Mouse (Mus musculus) stomach, embryonic 14.5 days (tissue): ENCODE results near the gene Tex13c1. TPM values are rescaled to one million over a fixed set of nuclear protein-coding genes. Genes with fewer than 3 reads are reported as not detected.

Experiments used
- ATAC-seq: fragments of 200-750 bp; cut with Nextera tagmentation; 2 replicates; pipeline ENCODE4 v1.8.0; 2017; ENCODE audit warnings: low read depth, moderate TSS enrichment; ENCODE audit not compliant: insufficient number of reproducible peaks, insufficient read depth, low FRiP score
- H3K27ac ChIP-seq: fragments of 300-500 bp; sonication (generic); 2 replicates; pipeline ENCODE4 v1.5.1; 2014; ENCODE audit warnings: mild to moderate bottlenecking, low read length, moderate library complexity, mixed read lengths
- H3K27me3 ChIP-seq: fragments of 300-500 bp; sonication (generic); 2 replicates; pipeline ENCODE4 v1.6.1; 2014; ENCODE audit warnings: low read length, control low read depth, mixed read lengths; ENCODE audit not compliant: control insufficient read depth, insufficient read depth
- H3K36me3 ChIP-seq: fragments of 300-500 bp; sonication (generic); 2 replicates; pipeline ENCODE4 v1.6.1; 2014; ENCODE audit warnings: mild to moderate bottlenecking, control low read depth, low read length, moderate library complexity, mixed read lengths; ENCODE audit not compliant: control insufficient read depth, insufficient read depth
- H3K4me1 ChIP-seq: fragments of 300-500 bp; sonication (generic); 2 replicates; pipeline ENCODE4 v1.6.1; 2014; ENCODE audit warnings: low read length, control low read depth, mixed read lengths; ENCODE audit not compliant: control insufficient read depth, insufficient read depth
- H3K4me2 ChIP-seq: fragments of 300-500 bp; sonication (generic); replicated peaks from 2 replicates; pipeline ENCODE4 v1.6.1; 2014; ENCODE audit warnings: low read depth, low read length, control low read depth
- H3K4me3 ChIP-seq: fragments of 300-500 bp; sonication (generic); 2 replicates; pipeline ENCODE4 v1.5.1; 2014; ENCODE audit warnings: low read depth, low read length, control low read depth
- H3K9ac ChIP-seq: fragments of 300-500 bp; sonication (generic); replicated peaks from 2 replicates; pipeline ENCODE4 v1.6.1; 2014; ENCODE audit warnings: low read depth, mild to moderate bottlenecking, control low read depth, low read length, moderate library complexity, mixed read lengths
- H3K9me3 ChIP-seq: fragments of 300-500 bp; sonication (generic); 2 replicates; pipeline ENCODE4 v1.6.1; 2016; ENCODE audit warnings: low read depth, low read length, control low read depth; ENCODE audit not compliant: control insufficient read depth
- WGBS: fragments of 180-500 bp; shearing (Covaris S2); extraction: QIAGEN DNeasy Blood & Tissue Kit; methylation state at CpG from one replicate; pipeline ENCODE4 v1.1.7; 2014; 5-methylcytosine and 5-hydroxymethylcytosine counted together
- polyA plus RNA-seq: library from polyadenylated mRNA; unstranded; fragments of >200 nt; fragmentation: Nextera tagmentation; extraction: Ambion mirVana; gene quantifications from 2 replicates; pipeline ENCODE4 v1.2.1, GENCODE M21; 2014

Tex13c1 gene
- not detected in 2 replicates for polyA plus RNA-seq

GRCm38 (mm10) chrX:43590860-43591259 lies at the start of gene Tex13c1:
TSS of gene Tex13c1 (plus strand) at chrX:43591160.
- no peaks in the 10 kb centered on the region for H3K27me3 ChIP-seq
- ATAC-seq = no peak
- H3K4me2 ChIP-seq = no peak within 1 kb of the TSS
- no peaks in the 10 kb centered on the region for H3K4me1 ChIP-seq
- H3K9ac ChIP-seq = no peak within 1 kb of the TSS
- no peaks in the 10 kb centered on the region for H3K36me3 ChIP-seq
- H3K4me3 ChIP-seq = no peak within 1 kb of the TSS
- no peaks in the 10 kb centered on the region for H3K9me3 ChIP-seq
- WGBS = 75% methylated on average over 3 of the region's 3 CpGs
- no peak within 1 kb of the TSS for H3K27ac ChIP-seq

Other genes starting within 250 kb of the Tex13c1 start
- 5.8 and 7.1 TPM in 2 replicates for gene Tenm1, start 162.0 kb upstream of the Tex13c1 start, polyA plus RNA-seq